Mouse (Mus musculus) E14TG2a.4 (cell line): Measurements from ENCODE around the gene St6galnac3.

Source experiments
- CTCF ChIP-seq: conservative IDR thresholded peaks from 2 replicates; pipeline ENCODE4 v1.5.1; 2014; ENCODE audit warnings: low read length
- NANOG ChIP-seq: IDR thresholded peaks from 2 replicates; pipeline ENCODE4 v1.6.1; 2014; ENCODE audit warnings: borderline replicate concordance, low read length, mixed read lengths
- POU5F1 ChIP-seq: IDR thresholded peaks from 2 replicates; pipeline ENCODE4 v1.6.1; 2014; ENCODE audit warnings: low read length, borderline replicate concordance

- no peak for TF ChIP-seq CTCF
- TF ChIP-seq POU5F1: no peak
- no peak for TF ChIP-seq NANOG
These were observed 550.5 kb downstream of the St6galnac3 start for GRCm38 (mm10) chr3:153174336-153175033.
